Mouse (Mus musculus): Measurements from ENCODE around the gene Cfap97d2. TPM values are rescaled to one million over a fixed set of nuclear protein-coding genes. Genes with fewer than 3 reads are reported as not detected.

Cfap97d2 gene
- polyA plus RNA-seq, 1 experiment = not detected

GRCm38 (mm10) chr8:13785764-13786299 is 80.1 kb downstream of the Cfap97d2 start:
- no peak for TF ChIP-seq TAL1 (IDR thresholded peaks at IDR 0.05; ENCODE audit: low read length)
- TF ChIP-seq GATA1 (IDR thresholded peaks at IDR 0.05; ENCODE audit: low read length) = no peak
- H3K36me3 ChIP-seq (ENCODE audit: control insufficient read depth) = peaks cover 34% of the 10 kb centered on the region
- H3K9me3 ChIP-seq (ENCODE audit: control insufficient read depth, low read length) = no peaks in the 10 kb centered on the region
- H3K27me3 ChIP-seq (ENCODE audit: control insufficient read depth) = no peaks in the 10 kb centered on the region
- peaks cover 28% of the 10 kb centered on the region for H3K4me1 ChIP-seq (ENCODE audit: control insufficient read depth)
- H3K4me3 ChIP-seq (replicated peaks) = peak overlapping the region; percentile 86

- TF ChIP-seq GATA1 (IDR thresholded peaks at IDR 0.05; ENCODE audit: low read length) = no peak
- TF ChIP-seq TAL1 (IDR thresholded peaks at IDR 0.05; ENCODE audit: low read length) = no peak
- peaks cover 39% of the 10 kb centered on the region for H3K36me3 ChIP-seq (ENCODE audit: control insufficient read depth)
- H3K9me3 ChIP-seq (ENCODE audit: control insufficient read depth, low read length) = no peaks in the 10 kb centered on the region
- H3K4me3 ChIP-seq (replicated peaks) = no peak overlapping the region
- no peaks in the 10 kb centered on the region for H3K27me3 ChIP-seq (ENCODE audit: control insufficient read depth)
- H3K4me1 ChIP-seq (ENCODE audit: control insufficient read depth) = peaks cover 18% of the 10 kb centered on the region
Observed at GRCm38 (mm10) chr8:13789606-13790005, 83.9 kb downstream of the Cfap97d2 start.

Other genes starting within 250 kb of the Cfap97d2 start
- 0.04 and 0.07 TPM in 2 replicates for gene Gas6, start 211.4 kb upstream of the Cfap97d2 start, polyA plus RNA-seq (2012)
- gene 1700029H14Rik, start 143.4 kb upstream of the Cfap97d2 start, polyA plus RNA-seq (2012) = not detected in 2 replicates
- 0.10 and 0.12 TPM in 2 replicates for gene Rasa3, start 28.3 kb upstream of the Cfap97d2 start, polyA plus RNA-seq (2012)
- 1.1 and 1.4 TPM in 2 replicates for gene Cdc16, start 51.8 kb downstream of the Cfap97d2 start, polyA plus RNA-seq (2012)
- gene Upf3a, start 79.7 kb downstream of the Cfap97d2 start, polyA plus RNA-seq (2012) = 3.7 and 3.9 TPM in 2 replicates
- not detected in 2 replicates for gene AF366264, start 132.5 kb downstream of the Cfap97d2 start, polyA plus RNA-seq (2012)
- gene Champ1, start 163.8 kb downstream of the Cfap97d2 start, polyA plus RNA-seq (2012) = 0.10 and 0.17 TPM in 2 replicates
- gene Coprs, start 184.4 kb downstream of the Cfap97d2 start, polyA plus RNA-seq (2012) = 0.45 TPM in 1 of 2 replicates, not detected in the other

All from erythroblast, embryonic 14.5 days (primary cell).